Mouse (Mus musculus): ENCODE measurements around the gene Fat2. TPM values are rescaled to one million over a fixed set of nuclear protein-coding genes. Genes with fewer than 3 reads are reported as not detected.

Fat2 gene
- polyA plus RNA-seq, 1 experiment from 2014 or later: 0.25 TPM

- Histone ChIP-seq H3K4me2 (ENCODE audit: low read depth, severe bottlenecking) (no peak overlapping the region), H3K9me3 (ENCODE audit: control insufficient read depth, low read length) (no peaks in the 10 kb centered on the region), H3K4me3 (ENCODE audit: low read depth, low read length) (no peak overlapping the region), H3K4me1 (ENCODE audit: control insufficient read depth, insufficient read depth, low read length) (no peaks in the 10 kb centered on the region), H3K27me3 (ENCODE audit: control insufficient read depth, insufficient read depth, low read length) (no peaks in the 10 kb centered on the region), H3K27ac (replicated peaks; ENCODE audit: low read depth, low read length) (no peak overlapping the region), H3K36me3 (ENCODE audit: control insufficient read depth, insufficient read depth, low read length) (no peaks in the 10 kb centered on the region), H3K9ac (ENCODE audit: low read length) (no peak overlapping the region)
- WGBS: 90% methylated on average over 7 of the region's 7 CpGs
- no peak for ATAC-seq (ENCODE audit: insufficient number of reproducible peaks, low FRiP score, low TSS enrichment, low read depth)
- no peak for DNase-seq (ENCODE audit: low spot score)
These were observed 44.5 kb downstream of the Fat2 start for GRCm38 (mm10) chr11:55291901-55292300.

- no peak overlapping the region for H3K9ac ChIP-seq (ENCODE audit: low read length)
- no peaks in the 10 kb centered on the region for H3K36me3 ChIP-seq (ENCODE audit: control insufficient read depth, insufficient read depth, low read length)
- H3K4me2 ChIP-seq (ENCODE audit: low read depth, severe bottlenecking): no peak overlapping the region
- H3K27me3 ChIP-seq (ENCODE audit: control insufficient read depth, insufficient read depth, low read length): no peaks in the 10 kb centered on the region
- DNase-seq (ENCODE audit: low spot score): no peak
- no peaks in the 10 kb centered on the region for H3K9me3 ChIP-seq (ENCODE audit: control insufficient read depth, low read length)
- H3K27ac ChIP-seq (replicated peaks; ENCODE audit: low read depth, low read length): no peak overlapping the region
- H3K4me1 ChIP-seq (ENCODE audit: control insufficient read depth, insufficient read depth, low read length): no peaks in the 10 kb centered on the region
- H3K4me3 ChIP-seq (ENCODE audit: low read depth, low read length): no peak overlapping the region
- ATAC-seq (ENCODE audit: insufficient number of reproducible peaks, low FRiP score, low TSS enrichment, low read depth): no peak
- 84% methylated on average over 5 of the region's 5 CpGs for WGBS
These were observed 46.4 kb downstream of the Fat2 start for GRCm38 (mm10) chr11:55289851-55290391.

GRCm38 (mm10) chr11:55274756-55275155 is 61.6 kb downstream of the Fat2 start:
- H3K27me3 ChIP-seq (ENCODE audit: control insufficient read depth, insufficient read depth, low read length): no peaks in the 10 kb centered on the region
- H3K4me2 ChIP-seq (ENCODE audit: low read depth, severe bottlenecking): no peak overlapping the region

DNA sequence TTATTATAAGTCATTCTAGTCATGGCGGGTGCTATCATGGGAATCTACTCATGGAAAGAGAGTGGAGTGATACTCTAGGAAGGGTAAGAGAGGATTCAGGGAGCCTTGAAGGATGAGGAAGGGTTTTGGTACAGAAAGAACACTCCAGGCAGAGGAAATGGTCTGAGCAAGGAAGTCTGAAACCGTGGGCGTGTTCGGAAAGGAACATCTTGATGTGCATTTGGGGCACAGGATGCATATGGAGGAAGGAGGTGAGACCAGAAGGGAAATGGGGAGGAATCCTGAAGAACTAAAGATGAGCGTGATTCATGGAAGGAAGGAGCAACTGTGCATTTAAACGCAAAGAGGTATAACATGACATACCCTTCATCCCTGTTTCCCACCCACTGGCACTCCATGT is 67.8 kb downstream of the Fat2 start:
- no peak for DNase-seq (ENCODE audit: low spot score)
- Histone ChIP-seq H3K27ac (replicated peaks; ENCODE audit: low read depth, low read length) (no peak overlapping the region), H3K4me3 (ENCODE audit: low read depth, low read length) (no peak overlapping the region), H3K4me2 (ENCODE audit: low read depth, severe bottlenecking) (no peak overlapping the region), H3K27me3 (ENCODE audit: control insufficient read depth, insufficient read depth, low read length) (no peaks in the 10 kb centered on the region), H3K36me3 (ENCODE audit: control insufficient read depth, insufficient read depth, low read length) (no peaks in the 10 kb centered on the region), H3K9ac (ENCODE audit: low read length) (no peak overlapping the region), H3K4me1 (ENCODE audit: control insufficient read depth, insufficient read depth, low read length) (no peaks in the 10 kb centered on the region), H3K9me3 (ENCODE audit: control insufficient read depth, low read length) (no peaks in the 10 kb centered on the region)
- ATAC-seq (ENCODE audit: insufficient number of reproducible peaks, low FRiP score, low TSS enrichment, low read depth): no peak
- WGBS: 94% methylated on average over 6 of the region's 6 CpGs

More at GRCm38 (mm10) chr11:55274756-55275155, 61.6 kb downstream of the Fat2 start:
- Histone ChIP-seq H3K9me3 (ENCODE audit: control insufficient read depth, low read length) (no peaks in the 10 kb centered on the region), H3K9ac (ENCODE audit: low read length) (no peak overlapping the region), H3K4me3 (ENCODE audit: low read depth, low read length) (no peak overlapping the region), H3K4me1 (ENCODE audit: control insufficient read depth, insufficient read depth, low read length) (no peaks in the 10 kb centered on the region), H3K27ac (replicated peaks; ENCODE audit: low read depth, low read length) (no peak overlapping the region), H3K36me3 (ENCODE audit: control insufficient read depth, insufficient read depth, low read length) (no peaks in the 10 kb centered on the region)
- DNase-seq (ENCODE audit: low spot score): no peak
- WGBS: 84% methylated on average over 6 of the region's 6 CpGs
- ATAC-seq (ENCODE audit: insufficient number of reproducible peaks, low FRiP score, low TSS enrichment, low read depth): no peak

DNA sequence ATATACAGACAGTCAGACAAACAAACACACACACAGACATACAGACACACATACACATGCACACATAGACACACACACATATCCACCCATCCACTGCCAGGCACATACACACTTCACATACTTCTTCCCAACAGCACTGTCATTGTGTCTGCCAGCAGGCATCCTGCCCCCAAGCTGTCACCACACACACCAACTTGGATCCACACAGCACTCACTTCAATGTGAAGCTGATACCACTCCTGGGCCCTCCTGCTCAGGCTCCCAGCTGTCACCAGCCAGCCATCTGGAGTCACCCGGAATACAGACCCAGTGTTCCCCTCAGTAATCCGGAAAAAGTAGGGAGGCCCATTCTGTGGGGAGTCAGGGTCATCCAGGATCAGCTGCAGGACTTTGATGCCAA is 70.7 kb downstream of the Fat2 start:
- WGBS: 50% methylated on average over 2 of the region's 2 CpGs
- ATAC-seq (ENCODE audit: insufficient number of reproducible peaks, low FRiP score, low TSS enrichment, low read depth): no peak
- no peak overlapping the region for H3K27ac ChIP-seq (replicated peaks; ENCODE audit: low read depth, low read length)

GRCm38 (mm10) chr11:55264318-55264717 is 72.0 kb downstream of the Fat2 start:
- no peaks in the 10 kb centered on the region for H3K27me3 ChIP-seq (ENCODE audit: control insufficient read depth, insufficient read depth, low read length)
- no peak overlapping the region for H3K27ac ChIP-seq (replicated peaks; ENCODE audit: low read depth, low read length)
- no peaks in the 10 kb centered on the region for H3K36me3 ChIP-seq (ENCODE audit: control insufficient read depth, insufficient read depth, low read length)
- WGBS: 83% methylated on average over 2 of the region's 2 CpGs
- H3K4me2 ChIP-seq (ENCODE audit: low read depth, severe bottlenecking): no peak overlapping the region
- no peak overlapping the region for H3K4me3 ChIP-seq (ENCODE audit: low read depth, low read length)
- DNase-seq (ENCODE audit: low spot score) (no peak), ATAC-seq (ENCODE audit: insufficient number of reproducible peaks, low FRiP score, low TSS enrichment, low read depth) (no peak)
- no peaks in the 10 kb centered on the region for H3K4me1 ChIP-seq (ENCODE audit: control insufficient read depth, insufficient read depth, low read length)
- H3K9ac ChIP-seq (ENCODE audit: low read length): no peak overlapping the region
- H3K9me3 ChIP-seq (ENCODE audit: control insufficient read depth, low read length): no peaks in the 10 kb centered on the region

More for the DNA sequence above, 70.7 kb downstream of the Fat2 start:
- Histone ChIP-seq H3K9ac (ENCODE audit: low read length) (no peak overlapping the region), H3K4me3 (ENCODE audit: low read depth, low read length) (no peak overlapping the region), H3K4me2 (ENCODE audit: low read depth, severe bottlenecking) (no peak overlapping the region), H3K27me3 (ENCODE audit: control insufficient read depth, insufficient read depth, low read length) (no peaks in the 10 kb centered on the region), H3K4me1 (ENCODE audit: control insufficient read depth, insufficient read depth, low read length) (no peaks in the 10 kb centered on the region), H3K9me3 (ENCODE audit: control insufficient read depth, low read length) (no peaks in the 10 kb centered on the region), H3K36me3 (ENCODE audit: control insufficient read depth, insufficient read depth, low read length) (no peaks in the 10 kb centered on the region)
- no peak for DNase-seq (ENCODE audit: low spot score)

DNA sequence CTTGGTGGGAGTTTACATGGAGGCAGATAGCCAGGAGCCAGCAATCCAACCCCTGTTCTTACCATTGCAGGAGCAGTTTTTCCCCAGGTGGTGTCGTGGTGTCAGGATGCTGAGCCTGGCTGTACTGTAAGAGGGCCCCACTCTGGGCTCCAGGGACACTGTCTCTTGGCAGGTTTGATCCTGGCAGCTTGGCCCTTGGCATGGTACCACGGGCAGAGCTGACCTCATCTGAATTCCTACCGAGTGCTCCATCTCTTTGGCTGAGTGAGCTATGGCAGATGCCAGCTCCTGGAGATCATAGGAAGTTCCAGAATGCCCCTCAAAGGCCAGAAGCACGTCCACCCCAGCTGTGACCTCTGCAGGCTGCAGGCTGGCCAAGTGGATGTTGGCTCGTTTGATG is 74.4 kb downstream of the Fat2 start:
- WGBS: 70% methylated on average over 5 of the region's 5 CpGs
- ATAC-seq (ENCODE audit: insufficient number of reproducible peaks, low FRiP score, low TSS enrichment, low read depth): no peak
- no peaks in the 10 kb centered on the region for H3K36me3 ChIP-seq (ENCODE audit: control insufficient read depth, insufficient read depth, low read length)

DNA sequence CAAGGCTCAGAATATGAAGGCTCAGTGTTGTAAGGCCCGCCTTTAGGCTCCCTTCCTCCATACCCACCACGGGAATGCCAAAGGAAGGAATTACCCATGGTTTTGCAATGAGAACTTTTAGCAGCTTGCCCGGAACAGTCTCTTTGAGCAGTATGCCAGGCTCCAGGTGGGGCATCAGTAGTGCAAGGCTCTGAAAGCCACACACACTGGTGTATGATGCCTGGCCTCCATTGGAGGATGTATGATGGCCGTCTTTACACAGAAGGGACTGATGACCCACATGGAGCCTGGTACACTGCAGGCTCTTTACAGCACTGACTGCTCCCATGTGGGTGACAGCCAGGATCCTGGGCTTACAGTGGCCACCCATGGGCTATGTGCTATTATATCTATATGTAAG is 75.3 kb downstream of the Fat2 start:
- Histone ChIP-seq H3K27ac (replicated peaks; ENCODE audit: low read depth, low read length) (no peak overlapping the region), H3K9me3 (ENCODE audit: control insufficient read depth, low read length) (no peaks in the 10 kb centered on the region), H3K36me3 (ENCODE audit: control insufficient read depth, insufficient read depth, low read length) (no peaks in the 10 kb centered on the region), H3K4me3 (ENCODE audit: low read depth, low read length) (no peak overlapping the region), H3K27me3 (ENCODE audit: control insufficient read depth, insufficient read depth, low read length) (no peaks in the 10 kb centered on the region), H3K9ac (ENCODE audit: low read length) (no peak overlapping the region), H3K4me2 (ENCODE audit: low read depth, severe bottlenecking) (no peak overlapping the region), H3K4me1 (ENCODE audit: control insufficient read depth, insufficient read depth, low read length) (no peaks in the 10 kb centered on the region)
- DNase-seq (ENCODE audit: low spot score): no peak
- 82% methylated on average over 4 of the region's 4 CpGs for WGBS
- no peak for ATAC-seq (ENCODE audit: insufficient number of reproducible peaks, low FRiP score, low TSS enrichment, low read depth)

More for the DNA sequence above, 74.4 kb downstream of the Fat2 start:
- Histone ChIP-seq H3K27ac (replicated peaks; ENCODE audit: low read depth, low read length) (no peak overlapping the region), H3K9ac (ENCODE audit: low read length) (no peak overlapping the region), H3K4me2 (ENCODE audit: low read depth, severe bottlenecking) (no peak overlapping the region), H3K27me3 (ENCODE audit: control insufficient read depth, insufficient read depth, low read length) (no peaks in the 10 kb centered on the region), H3K9me3 (ENCODE audit: control insufficient read depth, low read length) (no peaks in the 10 kb centered on the region), H3K4me1 (ENCODE audit: control insufficient read depth, insufficient read depth, low read length) (no peaks in the 10 kb centered on the region), H3K4me3 (ENCODE audit: low read depth, low read length) (no peak overlapping the region)
- no peak for DNase-seq (ENCODE audit: low spot score)

GRCm38 (mm10) chr11:55253391-55253790 is 83.0 kb downstream of the Fat2 start:
- H3K27ac ChIP-seq (replicated peaks; ENCODE audit: low read depth, low read length): no peak overlapping the region
- no peak for ATAC-seq (ENCODE audit: insufficient number of reproducible peaks, low FRiP score, low TSS enrichment, low read depth)
- DNase-seq (ENCODE audit: low spot score): no peak
- no peak overlapping the region for H3K9ac ChIP-seq (ENCODE audit: low read length)
- H3K27me3 ChIP-seq (ENCODE audit: control insufficient read depth, insufficient read depth, low read length): no peaks in the 10 kb centered on the region
- H3K4me2 ChIP-seq (ENCODE audit: low read depth, severe bottlenecking): no peak overlapping the region
- H3K36me3 ChIP-seq (ENCODE audit: control insufficient read depth, insufficient read depth, low read length): no peaks in the 10 kb centered on the region
- H3K4me1 ChIP-seq (ENCODE audit: control insufficient read depth, insufficient read depth, low read length): no peaks in the 10 kb centered on the region
- no peak overlapping the region for H3K4me3 ChIP-seq (ENCODE audit: low read depth, low read length)
- 94% methylated on average over 9 of the region's 9 CpGs for WGBS
- H3K9me3 ChIP-seq (ENCODE audit: control insufficient read depth, low read length): no peaks in the 10 kb centered on the region

Measured in limb, embryonic 11.5 days (tissue).